8 mouse cellular contexts compared by ENCODE assay signal in the genomic region with DNA sequence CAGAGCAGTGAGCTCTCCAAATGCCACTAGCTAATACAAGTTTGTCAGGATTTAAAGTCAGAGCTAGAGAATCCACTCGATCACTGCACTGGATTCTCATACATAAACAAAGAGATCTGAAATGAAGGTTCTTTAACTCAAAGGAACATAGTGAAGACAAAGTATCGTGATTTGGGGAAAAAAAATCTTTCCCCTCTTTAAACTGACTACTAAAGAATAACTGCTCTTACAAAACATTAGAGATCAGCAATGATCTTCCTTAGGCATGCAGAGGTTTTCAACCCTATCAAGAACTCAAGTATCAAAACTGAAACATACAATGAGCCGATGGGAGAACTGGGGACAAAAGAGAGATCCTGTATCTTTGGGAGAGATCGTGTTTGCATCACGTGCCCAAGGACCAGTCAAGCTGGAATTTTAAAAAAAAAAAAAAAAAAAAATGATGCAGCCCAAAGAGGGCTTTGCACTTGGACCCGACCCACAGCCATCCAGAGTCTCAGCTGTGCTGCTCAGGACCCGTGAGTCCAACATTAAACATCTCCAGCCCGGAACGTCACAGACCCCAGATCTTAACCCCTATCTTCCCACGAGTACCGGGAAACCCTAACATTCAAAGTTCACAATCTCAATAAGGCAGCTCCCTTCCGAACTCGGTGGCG. TPM values are rescaled to one million over a fixed set of nuclear protein-coding genes. Genes with fewer than 3 reads are reported as not detected.
DNase-seq lines count a peak whose midpoint lies in the region; ATAC-seq and TF ChIP-seq lines count a peak whose summit lies in the region.

No protein-coding gene starts in this region.

- WGBS in heart, embryonic 10.5 days, result 2% methylated on average over 14 of the region's 14 CpGs
- 1% methylated on average over 14 of the region's 14 CpGs for WGBS in forebrain, embryonic 11.5 days
- 2% methylated on average over 14 of the region's 14 CpGs for WGBS in liver, embryonic 16.5 days (ENCODE audit: insufficient replicate concordance)

- ATAC-seq in forebrain, embryonic 11.5 days (replicated peaks; ENCODE audit: low FRiP score), result peak; percentile 35
- ATAC-seq in liver, embryonic 16.5 days (ENCODE audit: low read depth), result no peak

- no peaks in the 10 kb centered on the region for H3K27me3 ChIP-seq in heart, embryonic 10.5 days (ENCODE audit: insufficient read depth, poor library complexity, severe bottlenecking)
- H3K27me3 ChIP-seq in E14TG2a.4 (ENCODE audit: insufficient read depth, low read length), result no peaks in the 10 kb centered on the region
- H3K27me3 ChIP-seq in forebrain, embryonic 11.5 days (ENCODE audit: control insufficient read depth, insufficient read depth, low read length), result no peaks in the 10 kb centered on the region
- no peaks in the 10 kb centered on the region for H3K27me3 ChIP-seq in liver, embryonic 16.5 days (ENCODE audit: control insufficient read depth, insufficient read depth, low read depth, low read length)

- DNase-seq in heart, embryonic 10.5 days (ENCODE audit: low spot score), result no peak
- DNase-seq in heart, postnatal 36 days, result no peak
- DNase-seq in forebrain, embryonic 11.5 days (ENCODE audit: low spot score), result no peak
- no peak for DNase-seq in right cerebral cortex, postnatal 14 days
- DNase-seq in spleen, postnatal 4 days (ENCODE audit: low spot score in 2 of 2), result no peak
- DNase-seq in kidney, adult 8-10 months, result no peak

- H3K9me3 ChIP-seq in heart, embryonic 10.5 days, result no peaks in the 10 kb centered on the region
- H3K9me3 ChIP-seq in E14TG2a.4 (ENCODE audit: low read length), result no peaks in the 10 kb centered on the region
- no peaks in the 10 kb centered on the region for H3K9me3 ChIP-seq in forebrain, embryonic 11.5 days (ENCODE audit: control insufficient read depth, low read length)
- H3K9me3 ChIP-seq in liver, embryonic 16.5 days (replicated peaks; ENCODE audit: control insufficient read depth, low read length), result no peaks in the 10 kb centered on the region

- H3K9ac ChIP-seq in forebrain, embryonic 11.5 days (ENCODE audit: low read length), result peak overlapping the region; percentile 83
- H3K9ac ChIP-seq in liver, embryonic 16.5 days (ENCODE audit: low read depth, low read length), result peak overlapping the region; percentile 92

- peak overlapping the region; percentile 94 for H3K27ac ChIP-seq in heart, embryonic 10.5 days
- peak overlapping the region; percentile 91 for H3K27ac ChIP-seq in forebrain, embryonic 11.5 days (ENCODE audit: low read depth, low read length)
- peak overlapping the region; percentile 84 for H3K27ac ChIP-seq in liver, embryonic 16.5 days (ENCODE audit: low read length)

- H3K4me3 ChIP-seq in heart, embryonic 10.5 days, result peak overlapping the region; percentile 95
- H3K4me3 ChIP-seq in E14TG2a.4 (replicated peaks; ENCODE audit: low read length), result peak overlapping the region; percentile 98
- H3K4me3 ChIP-seq in forebrain, embryonic 11.5 days (ENCODE audit: low read depth, low read length), result peak overlapping the region; percentile 83
- peak overlapping the region; percentile 87 for H3K4me3 ChIP-seq in liver, embryonic 16.5 days (ENCODE audit: low read depth, low read length)

- intact Hi-C loops in heart, postnatal 36 days (cut with DNase I), result loop anchor here (10.0 kb wide), 1 partner anchor 164 kb away; no protein-coding TSS in a partner anchor

- H3K4me1 ChIP-seq in heart, embryonic 10.5 days, result peaks cover 15% of the 10 kb centered on the region
- peaks cover 46% of the 10 kb centered on the region for H3K4me1 ChIP-seq in E14TG2a.4 (replicated peaks; ENCODE audit: low read depth, low read length)
- H3K4me1 ChIP-seq in forebrain, embryonic 11.5 days (replicated peaks; ENCODE audit: control insufficient read depth, insufficient read depth, low read length), result no peaks in the 10 kb centered on the region
- H3K4me1 ChIP-seq in liver, embryonic 16.5 days (ENCODE audit: control insufficient read depth, low read depth, low read length), result peaks cover 7% of the 10 kb centered on the region

- TF ChIP-seq CTCF in E14TG2a.4 (conservative IDR thresholded peaks at IDR 0.05; ENCODE audit: low read length), result no peak

- no peaks in the 10 kb centered on the region for H3K36me3 ChIP-seq in heart, embryonic 10.5 days
- H3K36me3 ChIP-seq in E14TG2a.4 (ENCODE audit: insufficient read depth, low read length), result no peaks in the 10 kb centered on the region
- H3K36me3 ChIP-seq in forebrain, embryonic 11.5 days (ENCODE audit: control insufficient read depth, insufficient read depth, low read length), result no peaks in the 10 kb centered on the region
- no peaks in the 10 kb centered on the region for H3K36me3 ChIP-seq in liver, embryonic 16.5 days (ENCODE audit: control insufficient read depth, insufficient read depth)

- H3K4me2 ChIP-seq in forebrain, embryonic 11.5 days (ENCODE audit: low read depth, low read length, severe bottlenecking), result peak overlapping the region; percentile 47
- peak overlapping the region; percentile 86 for H3K4me2 ChIP-seq in liver, embryonic 16.5 days (ENCODE audit: low read depth, low read length)

RNA-seq across cellular contexts. Expression of a gene that starts 0.8 kb away (rescaled TPM):
- polyA plus RNA-seq in heart, embryonic 10.5 days (2016; fragmentation: Nextera tagmentation; extraction: Ambion mirVana), result 13.0 and 14.1 TPM in 2 replicates
- 10 to 100 TPM; 10.3 to 12.5 TPM for total RNA-seq in heart, postnatal 36 days (2021)
- 23.3 and 23.5 TPM in 2 replicates for polyA plus RNA-seq in forebrain, embryonic 11.5 days (2014; fragmentation: Nextera tagmentation; extraction: Ambion mirVana)
- polyA plus RNA-seq in liver, embryonic 16.5 days (2015; fragmentation: Nextera tagmentation; extraction: Ambion mirVana), result 3.3 and 3.6 TPM in 2 replicates
